Mouse (Mus musculus) MEL (cell line): ENCODE data around the gene Pmpca. TPM values are rescaled to one million over a fixed set of nuclear protein-coding genes. Genes with fewer than 3 reads are reported as not detected.
A peak's percentile ranks its signal among the peaks of the same experiment; 100 is the strongest.

Source experiments
- DNase-seq: peaks from one replicate; pipeline ENCODE4 v3.0.0; 2011; ENCODE audit warnings: low read depth, low spot score
- H3K27ac ChIP-seq: 2 replicates; pipeline ENCODE4 v1.5.1; 2012; ENCODE audit warnings: low read depth, mild to moderate bottlenecking, control low read depth, low read length, moderate library complexity; ENCODE audit not compliant: control insufficient read depth
- H3K27me3 ChIP-seq, 2 experiments: fragments of 150-350 bp in 1 of 2; sonication (generic) in 1 of 2; 2 replicates each; pipeline ENCODE4 v1.6.1; 2012; ENCODE audit warnings: low read length in 2 of 2, mild to moderate bottlenecking in 2 of 2, improper control_type of control experiment in 1 of 2, moderate library complexity in 1 of 2; ENCODE audit not compliant: insufficient read depth in 2 of 2, control insufficient read depth in 1 of 2
- H3K36me3 ChIP-seq, 2 experiments: 2 replicates each; pipeline ENCODE4 v1.6.1; 2012 to 2014; ENCODE audit warnings: low read length in 2 of 2, improper control_type of control experiment in 1 of 2, inconsistent platforms in 1 of 2, mild to moderate bottlenecking in 1 of 2; ENCODE audit not compliant: insufficient read depth in 2 of 2, control insufficient read depth in 1 of 2
- H3K4me1 ChIP-seq, 2 experiments: fragments of 150-350 bp in 1 of 2; sonication (generic) in 1 of 2; 2 replicates each; pipeline ENCODE4 v1.6.1; 2012; ENCODE audit warnings: low read length in 2 of 2, improper control_type of control experiment in 1 of 2, mild to moderate bottlenecking in 1 of 2; ENCODE audit not compliant: insufficient read depth in 2 of 2, control insufficient read depth in 1 of 2
- H3K4me3 ChIP-seq, 2 experiments: fragments of 150-350 bp in 1 of 2; sonication (generic) in 1 of 2; 2 replicates each; pipeline ENCODE4 v1.5.1; 2012; ENCODE audit warnings: low read depth in 2 of 2, low read length in 2 of 2, mild to moderate bottlenecking in 2 of 2, moderate library complexity in 2 of 2, control low read depth in 1 of 2, improper control_type of control experiment in 1 of 2; ENCODE audit not compliant: control insufficient read depth in 1 of 2, insufficient read depth in 1 of 2
- H3K79me2 ChIP-seq: 2 replicates; pipeline ENCODE4 v1.6.1; 2012; ENCODE audit warnings: mild to moderate bottlenecking, low read length, moderate library complexity; ENCODE audit not compliant: control insufficient read depth, poor library complexity, insufficient read depth
- H3K9ac ChIP-seq: 2 replicates; pipeline ENCODE4 v1.6.1; 2012; ENCODE audit warnings: low read depth, mild to moderate bottlenecking, control low read depth, low read length, moderate library complexity; ENCODE audit not compliant: control insufficient read depth, poor library complexity, severe bottlenecking
- H3K9me3 ChIP-seq: fragments of 150-350 bp; sonication (generic); replicated peaks from 2 replicates; pipeline ENCODE4 v1.6.1; 2012; ENCODE audit warnings: mild to moderate bottlenecking, low read length, improper control_type of control experiment, moderate library complexity; ENCODE audit not compliant: insufficient read depth
- CHD1 ChIP-seq: IDR thresholded peaks from 2 replicates; pipeline ENCODE4 v1.6.1; 2012; ENCODE audit warnings: low read depth, mild to moderate bottlenecking, inconsistent platforms, low read length, improper control_type of control experiment
- CHD2 ChIP-seq: IDR thresholded peaks from 2 replicates; pipeline ENCODE4 v1.6.1; 2011; ENCODE audit warnings: low read length, improper control_type of control experiment
- CTCF ChIP-seq, 3 experiments: IDR thresholded peaks in 2 of 3; conservative IDR thresholded peaks in 1 of 3; 2 replicates each; pipeline ENCODE4 v1.5.1; 2011 to 2012; ENCODE audit warnings: low read length in 3 of 3, low read depth in 2 of 3, mild to moderate bottlenecking in 2 of 3, improper control_type of control experiment in 1 of 3, inconsistent platforms in 1 of 3, mixed read lengths in 1 of 3, moderate library complexity in 1 of 3; ENCODE audit not compliant: control insufficient read depth in 1 of 3, insufficient read depth in 1 of 3, poor library complexity in 1 of 3, severe bottlenecking in 1 of 3
- E2F4 ChIP-seq: IDR thresholded peaks from 2 replicates; pipeline ENCODE4 v1.6.1; 2011; ENCODE audit warnings: low read depth, low read length, improper control_type of control experiment, borderline replicate concordance
- ELF1 ChIP-seq: IDR thresholded peaks from 2 replicates; pipeline ENCODE4 v1.6.1; 2014; ENCODE audit warnings: low read depth, mild to moderate bottlenecking, inconsistent platforms, low read length, improper control_type of control experiment, moderate library complexity
- EP300 ChIP-seq, 2 experiments: IDR thresholded peaks; 2 replicates each; pipeline ENCODE4 v1.6.1; 2011; ENCODE audit warnings: improper control_type of control experiment in 2 of 2, low read length in 2 of 2, low read depth in 1 of 2, mild to moderate bottlenecking in 1 of 2
- ETS1 ChIP-seq: IDR thresholded peaks from 2 replicates; pipeline ENCODE4 v1.6.1; 2012; ENCODE audit warnings: low read depth, mild to moderate bottlenecking, inconsistent platforms, low read length, improper control_type of control experiment, moderate library complexity
- GABPA ChIP-seq: IDR thresholded peaks from 2 replicates; pipeline ENCODE4 v1.6.1; 2012; ENCODE audit warnings: low read depth, mild to moderate bottlenecking, inconsistent platforms, low read length, improper control_type of control experiment, moderate library complexity
- GATA1 ChIP-seq: IDR thresholded peaks from 2 replicates; pipeline ENCODE4 v1.6.1; 2011; ENCODE audit warnings: low read depth, low read length, improper control_type of control experiment
- HCFC1 ChIP-seq: IDR thresholded peaks from 2 replicates; pipeline ENCODE4 v1.6.1; 2012; ENCODE audit warnings: low read depth, mild to moderate bottlenecking, inconsistent platforms, low read length, improper control_type of control experiment, moderate library complexity
- JUND ChIP-seq: IDR thresholded peaks from 2 replicates; pipeline ENCODE4 v1.6.1; 2011; ENCODE audit warnings: low read depth, mild to moderate bottlenecking, improper control_type of control experiment, low read length
- KAT2A ChIP-seq: conservative IDR thresholded peaks from 2 replicates; pipeline ENCODE4 v1.6.1; 2012; ENCODE audit warnings: low read depth, low read length, improper control_type of control experiment, inconsistent platforms
- MAFK ChIP-seq: IDR thresholded peaks from 2 replicates; pipeline ENCODE4 v1.6.1; 2011; ENCODE audit warnings: low read depth, mild to moderate bottlenecking, low read length, improper control_type of control experiment, borderline replicate concordance
- MAX ChIP-seq: IDR thresholded peaks from 2 replicates; pipeline ENCODE4 v1.6.1; 2011; ENCODE audit warnings: low read length, improper control_type of control experiment
- MEF2A ChIP-seq: IDR thresholded peaks from 2 replicates; pipeline ENCODE4 v1.6.1; 2014; ENCODE audit warnings: low read depth, mild to moderate bottlenecking, inconsistent platforms, low read length, improper control_type of control experiment; ENCODE audit not compliant: poor library complexity, insufficient replicate concordance, severe bottlenecking; ENCODE audit errors: extremely low read depth
- MXI1 ChIP-seq: IDR thresholded peaks from 2 replicates; pipeline ENCODE4 v1.6.1; 2011; ENCODE audit warnings: mild to moderate bottlenecking, low read depth, low read length, improper control_type of control experiment
- MYB ChIP-seq: IDR thresholded peaks from 2 replicates; pipeline ENCODE4 v1.6.1; 2011; ENCODE audit warnings: mild to moderate bottlenecking, low read depth, low read length, improper control_type of control experiment
- MYC ChIP-seq: IDR thresholded peaks from 2 replicates; pipeline ENCODE4 v1.6.1; 2011; ENCODE audit warnings: low read depth, mild to moderate bottlenecking, low read length, improper control_type of control experiment, moderate library complexity
- NELFE ChIP-seq: IDR thresholded peaks from 2 replicates; pipeline ENCODE4 v1.6.1; 2011; ENCODE audit warnings: low read depth, low read length, improper control_type of control experiment
- NRF1 ChIP-seq: IDR thresholded peaks from 2 replicates; pipeline ENCODE4 v1.6.1; 2014; ENCODE audit warnings: low read depth, mild to moderate bottlenecking, inconsistent platforms, low read length, improper control_type of control experiment, moderate library complexity; ENCODE audit not compliant: poor library complexity, insufficient read depth, severe bottlenecking
- POLR2A ChIP-seq, 2 experiments: IDR thresholded peaks; 2 replicates each; pipeline ENCODE4 v1.6.1; 2011 to 2012; ENCODE audit warnings: low read length in 2 of 2, mild to moderate bottlenecking in 2 of 2, control low read depth in 1 of 2, improper control_type of control experiment in 1 of 2, low read depth in 1 of 2, moderate library complexity in 1 of 2; ENCODE audit not compliant: control insufficient read depth in 1 of 2, insufficient read depth in 1 of 2, poor library complexity in 1 of 2
- POLR2AphosphoS2 ChIP-seq: IDR thresholded peaks from 2 replicates; pipeline ENCODE4 v1.6.1; 2011; ENCODE audit warnings: low read length, improper control_type of control experiment
- POLR2AphosphoS5 ChIP-seq: IDR thresholded peaks from 2 replicates; pipeline ENCODE4 v1.6.1; 2012; ENCODE audit warnings: low read depth, borderline replicate concordance, mild to moderate bottlenecking, inconsistent platforms, low read length, moderate library complexity, mixed read lengths
- RCOR1 ChIP-seq: IDR thresholded peaks from 2 replicates; pipeline ENCODE4 v1.6.1; 2012; ENCODE audit warnings: low read depth, mild to moderate bottlenecking, inconsistent platforms, low read length, improper control_type of control experiment
- SIN3A ChIP-seq: IDR thresholded peaks from 2 replicates; pipeline ENCODE4 v1.6.1; 2012; ENCODE audit warnings: low read length, improper control_type of control experiment, inconsistent platforms
- SMC3 ChIP-seq: IDR thresholded peaks from 2 replicates; pipeline ENCODE4 v1.6.1; 2011; ENCODE audit warnings: low read depth, low read length, improper control_type of control experiment
- TAL1 ChIP-seq: IDR thresholded peaks from 2 replicates; pipeline ENCODE4 v1.6.1; 2012; ENCODE audit warnings: mild to moderate bottlenecking, inconsistent platforms, low read length, moderate library complexity, mixed read lengths
- TBP ChIP-seq: IDR thresholded peaks from 2 replicates; pipeline ENCODE4 v1.8.0; 2011; ENCODE audit warnings: low read depth, low read length, improper control_type of control experiment
- TCF12 ChIP-seq: IDR thresholded peaks from 2 replicates; pipeline ENCODE4 v1.6.1; 2014; ENCODE audit warnings: low read depth, mild to moderate bottlenecking, inconsistent platforms, low read length, improper control_type of control experiment, moderate library complexity
- UBTF ChIP-seq: IDR thresholded peaks from 2 replicates; pipeline ENCODE4 v1.6.1; 2012; ENCODE audit warnings: low read depth, mild to moderate bottlenecking, inconsistent platforms, low read length, improper control_type of control experiment, moderate library complexity, borderline replicate concordance; ENCODE audit not compliant: insufficient read depth
- USF1 ChIP-seq: IDR thresholded peaks from 2 replicates; pipeline ENCODE4 v1.6.1; 2014; ENCODE audit warnings: low read depth, mild to moderate bottlenecking, inconsistent platforms, low read length, improper control_type of control experiment, moderate library complexity
- USF2 ChIP-seq, 2 experiments: IDR thresholded peaks; 2 replicates each; pipeline ENCODE4 v1.6.1; 2011 to 2012; ENCODE audit warnings: improper control_type of control experiment in 2 of 2, low read length in 2 of 2, borderline replicate concordance in 1 of 2, inconsistent platforms in 1 of 2, low read depth in 1 of 2, mild to moderate bottlenecking in 1 of 2; ENCODE audit not compliant: insufficient read depth in 1 of 2
- ZC3H11A ChIP-seq: IDR thresholded peaks from 2 replicates; pipeline ENCODE4 v1.6.1; 2012; ENCODE audit warnings: low read depth, mild to moderate bottlenecking, inconsistent platforms, low read length, improper control_type of control experiment
- ZKSCAN1 ChIP-seq: IDR thresholded peaks from 2 replicates; pipeline ENCODE4 v1.6.1; 2012; ENCODE audit warnings: low read depth, mild to moderate bottlenecking, inconsistent platforms, low read length, improper control_type of control experiment, moderate library complexity
- ZMIZ1 ChIP-seq: IDR thresholded peaks from 2 replicates; pipeline ENCODE4 v1.6.1; 2012; ENCODE audit warnings: low read depth, mild to moderate bottlenecking, inconsistent platforms, low read length, improper control_type of control experiment, moderate library complexity
- ZNF384 ChIP-seq: IDR thresholded peaks from 2 replicates; pipeline ENCODE4 v1.6.1; 2012; ENCODE audit warnings: low read depth, mild to moderate bottlenecking, inconsistent platforms, low read length, improper control_type of control experiment
- polyA plus RNA-seq, 2 experiments: library from polyadenylated mRNA; stranded (reverse) in 1 of 2; unstranded in 1 of 2; fragments of >175 nt in 1 of 2; fragments of >200 nt in 1 of 2; gene quantifications; 2 replicates each; pipeline versions ENCODE4 v1.2.1 to v1.2.4; 2012; ENCODE audit warnings: low replicate concordance in 2 of 2, low read depth in 1 of 2; ENCODE audit not compliant: insufficient read length in 2 of 2, insufficient read depth in 1 of 2, missing spikeins in 1 of 2
- total RNA-seq: library from RNA; depleted of rRNA; stranded (reverse); fragments of 300-350 nt; gene quantifications from 2 replicates; pipeline ENCODE4 v1.2.3, GENCODE M21; 2012

Pmpca gene
- total and polyA plus RNA-seq, 3 experiments: 46.4 to 166 (median 96.5) TPM

GRCm38 (mm10) chr2:26408515-26409356 is 19.6 kb downstream of the Pmpca start, which contains the start of gene Inpp5e:
Gene Inpp5e, minus strand, starts transcription at chr2:26409203.
- peaks cover 1 to 19% of the 10 kb centered on the region in 2 experiments; a peak in 3 of 4 replicates for H3K4me1 ChIP-seq
- TF ChIP-seq ELF1 (peak; percentile 74), USF1 (no peak), TBP (no peak), ZMIZ1 (no peak), MAFK (no peak), USF2 (IDR thresholded peaks at IDR 0.05; ENCODE audit: borderline replicate concordance in 1 of 2, insufficient read depth in 1 of 2, low read depth in 1 of 2, low read length in 2 of 2) (no peak), CTCF (IDR thresholded peaks at IDR 0.05 in 2 of 3, conservative IDR thresholded peaks at IDR 0.05 in 1 of 3; ENCODE audit: control insufficient read depth in 1 of 3, insufficient read depth in 1 of 3, low read depth in 2 of 3, low read length in 3 of 3, poor library complexity in 1 of 3, severe bottlenecking in 1 of 3) (peak; percentile 50 to 96 (median 89); a peak in 5 of 6 replicates), EP300 (IDR thresholded peaks at IDR 0.05; ENCODE audit: low read depth in 1 of 2, low read length in 2 of 2) (no peak), ETS1 (no peak), KAT2A (no peak; the same call in 1 of the 2 replicates), NRF1 (no peak), TCF12 (no peak), MAX (no peak), ZC3H11A (no peak), SMC3 (peak; percentile 40; the same call in 1 of the 2 replicates), NELFE (peak; percentile 47), MYB (no peak), E2F4 (no peak), TAL1 (no peak), POLR2A (IDR thresholded peaks at IDR 0.05; ENCODE audit: control insufficient read depth in 1 of 2, insufficient read depth in 1 of 2, low read depth in 1 of 2, low read length in 2 of 2, poor library complexity in 1 of 2) (peak; percentile 62 to 76; a peak in 3 of 4 replicates), POLR2AphosphoS2 (peak; percentile 72; the same call in 1 of the 2 replicates), POLR2AphosphoS5 (no peak), ZKSCAN1 (no peak), CHD2 (no peak), MXI1 (no peak), GABPA (no peak), MYC (no peak), GATA1 (no peak), RCOR1 (no peak), SIN3A (peak; percentile 68; the same call in 1 of the 2 replicates), HCFC1 (peak; percentile 82), ZNF384 (no peak), JUND (no peak), UBTF (no peak), CHD1 (no peak), MEF2A (no peak)

More at GRCm38 (mm10) chr2:26408515-26409356, 19.6 kb downstream of the Pmpca start, which contains the start of gene Inpp5e:
- Histone ChIP-seq H3K9ac (peak within 1 kb of the TSS; percentile 85), H3K9me3 (no peaks in the 10 kb centered on the region), H3K79me2 (peaks cover 18% of the 10 kb centered on the region), H3K27ac (0 out of 2 replicates have a peak within 1 kb of the TSS, but pooled peaks have one; percentile 8), H3K4me3 (peak within 1 kb of the TSS; percentile 74 to 83), H3K36me3 (no peaks in the 10 kb centered on the region; a peak in 1 of 4 replicates), H3K27me3 (no peaks in the 10 kb centered on the region)
- peak; percentile 92 for DNase-seq
